Mouse (Mus musculus) right cerebral cortex, postnatal 25 days (tissue): Measurements from ENCODE around the gene C2cd3.
A peak's percentile ranks its signal among the peaks of the same experiment; 100 is the strongest.

Experiments used
- DNase-seq: peaks from one replicate; pipeline ENCODE4 v3.0.0; 2022

C2cd3 gene

GRCm38 (mm10) chr7:100371495-100372451 lies at the start of gene C2cd3, which contains the start of gene Ppme1:
C2cd3 (plus strand) TSS chr7:100372233.
Ppme1 (minus strand) TSS chr7:100372307.
- peak; percentile 98 for DNase-seq

GRCm38 (mm10) chr7:100323721-100324120 lies 48.3 kb upstream of the C2cd3 start:
- no peak for DNase-seq

- DNase-seq: no peak
Measured at GRCm38 (mm10) chr7:100325482-100325881, 46.6 kb upstream of the C2cd3 start.

- DNase-seq: no peak
Measured at GRCm38 (mm10) chr7:100327514-100327913, 44.5 kb upstream of the C2cd3 start.

DNA sequence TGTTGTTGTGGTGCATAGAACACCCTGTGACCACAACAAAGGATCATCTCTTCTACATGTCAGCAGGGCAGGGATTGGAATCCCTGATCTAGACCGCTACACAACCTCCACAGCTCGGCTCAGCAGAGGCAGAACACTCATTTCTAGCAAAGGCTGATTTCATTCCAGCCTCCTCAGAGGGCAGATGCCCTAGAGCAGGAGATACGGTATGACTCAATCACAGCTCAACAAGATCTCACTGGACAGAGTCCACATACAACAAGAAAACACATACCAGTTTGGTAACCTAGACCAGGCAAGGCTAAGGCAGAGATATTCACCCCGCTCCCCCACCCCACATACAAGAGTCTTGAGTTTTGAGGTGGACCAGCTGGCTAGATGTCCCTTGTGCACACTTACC lies 43.4 kb upstream of the C2cd3 start:
- no peak for DNase-seq

DNA sequence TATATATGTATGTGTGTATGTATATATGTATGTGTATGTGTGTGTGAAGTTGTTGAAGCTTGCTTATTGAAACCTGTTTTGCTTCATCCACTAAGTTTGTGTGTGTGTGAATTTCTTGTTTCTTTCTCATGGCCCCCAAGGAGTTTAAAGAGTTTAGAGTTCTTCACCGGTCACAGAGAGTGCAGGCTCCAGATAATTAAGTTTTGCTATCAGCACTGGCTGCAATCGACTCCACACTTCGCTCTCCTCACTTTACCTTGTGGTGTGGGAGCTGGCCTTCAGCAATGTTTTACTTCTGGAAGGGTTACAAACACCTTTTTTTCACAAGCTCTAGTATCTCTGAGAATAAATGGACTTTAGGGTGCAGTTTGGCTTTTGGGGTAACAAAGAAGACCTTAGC lies 40.8 kb upstream of the C2cd3 start:
- no peak for DNase-seq

GRCm38 (mm10) chr7:100335921-100336320 lies 36.1 kb upstream of the C2cd3 start:
- no peak for DNase-seq

- no peak for DNase-seq
Measured at GRCm38 (mm10) chr7:100354984-100355383, 17.0 kb upstream of the C2cd3 start.

GRCm38 (mm10) chr7:100356324-100356723 lies 15.7 kb upstream of the C2cd3 start:
- no peak for DNase-seq

GRCm38 (mm10) chr7:100356768-100357167 lies 15.3 kb upstream of the C2cd3 start:
- DNase-seq: no peak

- no peak for DNase-seq
Measured at GRCm38 (mm10) chr7:100357856-100358255, 14.2 kb upstream of the C2cd3 start.

- no peak for DNase-seq
Measured at GRCm38 (mm10) chr7:100363162-100363561, 8.9 kb upstream of the C2cd3 start.

- no peak for DNase-seq
Measured at GRCm38 (mm10) chr7:100364888-100365287, 7.1 kb upstream of the C2cd3 start.

GRCm38 (mm10) chr7:100372452-100372980 lies 483 bp downstream of the C2cd3 start:
- no peak for DNase-seq

DNA sequence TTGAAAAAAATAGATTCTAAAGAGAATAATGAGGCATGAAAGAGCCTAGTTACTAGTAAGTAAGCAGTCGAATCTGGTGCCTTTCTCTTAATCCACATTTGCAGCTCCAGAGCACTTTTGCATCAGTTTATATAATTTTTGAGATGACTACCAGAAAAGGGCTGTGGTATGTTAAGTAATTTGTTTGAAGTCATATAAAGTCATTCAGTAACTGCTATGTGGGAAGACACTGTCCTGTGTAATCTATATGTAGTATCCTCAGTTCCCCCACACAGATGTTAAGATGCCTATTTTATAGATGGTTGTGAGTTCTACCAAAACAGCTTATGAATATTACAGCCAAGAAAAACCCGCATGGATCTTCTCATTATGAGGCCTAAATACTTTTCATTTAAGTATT lies 6.2 kb downstream of the C2cd3 start:
- no peak for DNase-seq

- no peak for DNase-seq
Measured at GRCm38 (mm10) chr7:100381161-100381560, 9.1 kb downstream of the C2cd3 start.

DNA sequence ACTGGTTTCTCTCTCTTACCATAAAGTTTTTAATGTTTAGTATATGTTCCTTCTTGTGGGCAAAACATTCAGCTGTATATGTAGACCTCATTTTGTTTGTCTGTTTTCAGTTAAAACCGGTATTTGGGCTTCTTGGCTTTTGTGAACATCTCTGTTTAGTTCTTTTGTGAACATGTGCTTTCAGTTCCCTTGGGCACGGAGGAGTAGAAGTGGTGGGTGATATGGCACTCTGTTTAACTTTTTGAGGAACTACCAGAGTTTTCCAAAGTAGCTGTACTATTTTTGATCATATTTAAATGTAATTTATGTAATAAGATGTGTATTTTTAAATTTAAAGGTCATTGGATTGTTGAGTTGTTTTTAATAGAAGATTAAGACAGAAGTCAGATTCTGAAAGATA lies 11.2 kb downstream of the C2cd3 start:
- DNase-seq: no peak

GRCm38 (mm10) chr7:100388174-100388573 lies 16.1 kb downstream of the C2cd3 start:
- no peak for DNase-seq

GRCm38 (mm10) chr7:100390166-100390565 lies 18.1 kb downstream of the C2cd3 start:
- peak; percentile 16 for DNase-seq

- no peak for DNase-seq
Measured at GRCm38 (mm10) chr7:100392265-100392664, 20.2 kb downstream of the C2cd3 start.

- no peak for DNase-seq
Measured at GRCm38 (mm10) chr7:100399231-100399913, 27.3 kb downstream of the C2cd3 start.

GRCm38 (mm10) chr7:100400899-100401539 lies 29.0 kb downstream of the C2cd3 start:
- no peak for DNase-seq

DNA sequence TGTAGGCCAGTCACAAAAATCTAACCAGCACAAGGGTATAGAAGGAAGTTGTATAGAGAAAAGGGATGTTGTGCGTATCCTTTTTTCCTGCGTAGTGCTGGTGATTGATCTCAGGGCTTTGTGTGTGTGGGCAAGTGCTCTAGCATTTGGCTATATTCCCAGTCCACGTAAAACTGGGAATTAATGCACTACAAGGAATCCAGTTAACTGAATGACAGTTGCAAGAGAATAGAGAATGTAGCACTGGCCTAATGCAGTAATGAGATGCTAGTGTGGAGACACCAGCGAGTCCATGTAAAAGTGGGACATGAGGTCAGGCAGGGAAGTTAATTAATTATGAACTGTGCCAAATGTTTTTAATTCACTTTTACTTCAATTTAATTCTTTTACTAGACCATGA lies 30.7 kb downstream of the C2cd3 start:
- DNase-seq: no peak
